Mouse (Mus musculus): Measurements from ENCODE around the gene Ccl17. TPM values are rescaled to one million over a fixed set of nuclear protein-coding genes. Genes with fewer than 3 reads are reported as not detected.

Gene Ccl17
- polyA plus RNA-seq (2016; fragmentation: Nextera tagmentation; extraction: Ambion mirVana) = not detected in 2 replicates

- H3K36me3 ChIP-seq (replicated peaks) = no peaks in the 10 kb centered on the region
- H3K4me3 ChIP-seq = no peak within 1 kb of the TSS
- DNase-seq (ENCODE audit: extremely low spot score, low spot score) = no peak
- H3K9me3 ChIP-seq = no peaks in the 10 kb centered on the region
- no peak within 1 kb of the TSS for H3K27ac ChIP-seq
- 71% methylated on average over 3 of the region's 3 CpGs for whole genome bisulfite sequencing
- peaks cover 14% of the 10 kb centered on the region for H3K4me1 ChIP-seq
- no peaks in the 10 kb centered on the region for H3K27me3 ChIP-seq (ENCODE audit: poor library complexity, severe bottlenecking)
Measured at GRCm38 (mm10) chr8:94810153-94810552, at the start of gene Ccl17. Ccl17 (plus strand) TSS chr8:94810453.

- Histone ChIP-seq H3K27me3 (ENCODE audit: poor library complexity, severe bottlenecking) (peaks cover 32% of the 10 kb centered on the region), H3K4me1 (peaks cover 19% of the 10 kb centered on the region), H3K27ac (no peak overlapping the region), H3K36me3 (replicated peaks) (no peaks in the 10 kb centered on the region), H3K4me3 (no peak overlapping the region), H3K9me3 (no peaks in the 10 kb centered on the region)
- DNase-seq (ENCODE audit: extremely low spot score, low spot score) = no peak
- WGBS = 84% methylated on average over 9 of the region's 9 CpGs
Measured at GRCm38 (mm10) chr8:94767035-94767434, 43.2 kb upstream of the Ccl17 start.

- Histone ChIP-seq H3K9me3 (no peaks in the 10 kb centered on the region), H3K36me3 (replicated peaks) (no peaks in the 10 kb centered on the region), H3K27me3 (ENCODE audit: poor library complexity, severe bottlenecking) (peaks cover 64% of the 10 kb centered on the region), H3K4me1 (peaks cover 45% of the 10 kb centered on the region), H3K27ac (no peak overlapping the region), H3K4me3 (no peak overlapping the region)
- DNase-seq (ENCODE audit: extremely low spot score, low spot score) = no peak
- WGBS = 75% methylated on average over 6 of the region's 6 CpGs
Measured at GRCm38 (mm10) chr8:94770945-94771344, 39.3 kb upstream of the Ccl17 start.

- peak; percentile 82 for DNase-seq (ENCODE audit: extremely low spot score, low spot score)
- WGBS = 1% methylated on average over 38 of the region's 38 CpGs
- no peaks in the 10 kb centered on the region for H3K36me3 ChIP-seq (replicated peaks)
- peak within 1 kb of the TSS; percentile 86 for H3K27ac ChIP-seq
- H3K27me3 ChIP-seq (ENCODE audit: poor library complexity, severe bottlenecking) = peaks cover 64% of the 10 kb centered on the region
- H3K9me3 ChIP-seq = no peaks in the 10 kb centered on the region
- H3K4me1 ChIP-seq = peaks cover 35% of the 10 kb centered on the region
- peak within 1 kb of the TSS; percentile 66 for H3K4me3 ChIP-seq
Measured at GRCm38 (mm10) chr8:94771941-94772670, 38.1 kb upstream of the Ccl17 start, which contains the start of gene Cx3cl1. Cx3cl1 (plus strand) TSS chr8:94772009.

- H3K9me3 ChIP-seq = no peaks in the 10 kb centered on the region
- H3K27ac ChIP-seq = no peak overlapping the region
- no peaks in the 10 kb centered on the region for H3K36me3 ChIP-seq (replicated peaks)
- peaks cover 64% of the 10 kb centered on the region for H3K27me3 ChIP-seq (ENCODE audit: poor library complexity, severe bottlenecking)
- peaks cover 39% of the 10 kb centered on the region for H3K4me1 ChIP-seq
- WGBS = 42% methylated on average over 6 of the region's 6 CpGs
- peak overlapping the region; percentile 66 for H3K4me3 ChIP-seq
- no peak for DNase-seq (ENCODE audit: extremely low spot score, low spot score)
Measured at GRCm38 (mm10) chr8:94773048-94773447, 37.2 kb upstream of the Ccl17 start.

GRCm38 (mm10) chr8:94773700-94774171 lies 36.5 kb upstream of the Ccl17 start:
- Histone ChIP-seq H3K27ac (no peak overlapping the region; the same call in 1 of the 2 replicates), H3K4me3 (peak overlapping the region; percentile 66), H3K27me3 (ENCODE audit: poor library complexity, severe bottlenecking) (peaks cover 64% of the 10 kb centered on the region), H3K36me3 (replicated peaks) (no peaks in the 10 kb centered on the region), H3K9me3 (no peaks in the 10 kb centered on the region), H3K4me1 (peaks cover 46% of the 10 kb centered on the region)
- no peak for DNase-seq (ENCODE audit: extremely low spot score, low spot score)
- WGBS = 10% methylated on average over 12 of the region's 12 CpGs

GRCm38 (mm10) chr8:94774601-94775000 lies 35.7 kb upstream of the Ccl17 start:
- peaks cover 53% of the 10 kb centered on the region for H3K4me1 ChIP-seq
- no peaks in the 10 kb centered on the region for H3K9me3 ChIP-seq
- no peak overlapping the region for H3K27ac ChIP-seq
- WGBS = 90% methylated on average over 1 of the region's 1 CpGs
- no peak overlapping the region for H3K4me3 ChIP-seq
- H3K27me3 ChIP-seq (ENCODE audit: poor library complexity, severe bottlenecking) = peaks cover 56% of the 10 kb centered on the region
- DNase-seq (ENCODE audit: extremely low spot score, low spot score) = no peak
- H3K36me3 ChIP-seq (replicated peaks) = peaks cover 2% of the 10 kb centered on the region; the same call in 1 of the 2 replicates

- DNase-seq (ENCODE audit: extremely low spot score, low spot score) = no peak
- WGBS = 96% methylated on average over 2 of the region's 2 CpGs
- Histone ChIP-seq H3K36me3 (replicated peaks) (peaks cover 11% of the 10 kb centered on the region; the same call in 1 of the 2 replicates), H3K4me1 (peaks cover 59% of the 10 kb centered on the region), H3K27me3 (ENCODE audit: poor library complexity, severe bottlenecking) (peaks cover 39% of the 10 kb centered on the region), H3K9me3 (no peaks in the 10 kb centered on the region), H3K27ac (no peak overlapping the region), H3K4me3 (no peak overlapping the region)
Measured at GRCm38 (mm10) chr8:94776346-94776745, 33.9 kb upstream of the Ccl17 start.

- Histone ChIP-seq H3K27me3 (ENCODE audit: poor library complexity, severe bottlenecking) (peaks cover 22% of the 10 kb centered on the region), H3K36me3 (replicated peaks) (peaks cover 11% of the 10 kb centered on the region; the same call in 1 of the 2 replicates), H3K4me1 (peaks cover 51% of the 10 kb centered on the region), H3K4me3 (no peak overlapping the region), H3K27ac (peak overlapping the region; percentile 62; the same call in 1 of the 2 replicates), H3K9me3 (no peaks in the 10 kb centered on the region)
- no peak for DNase-seq (ENCODE audit: extremely low spot score, low spot score)
- WGBS = 82% methylated on average over 10 of the region's 10 CpGs
Measured at GRCm38 (mm10) chr8:94778036-94778435, 32.2 kb upstream of the Ccl17 start.

- 74% methylated on average over 5 of the region's 5 CpGs for WGBS
Measured at GRCm38 (mm10) chr8:94778473-94778872, 31.8 kb upstream of the Ccl17 start.

GRCm38 (mm10) chr8:94778895-94779533 lies 31.2 kb upstream of the Ccl17 start:
- Histone ChIP-seq H3K27ac (peak overlapping the region; percentile 62), H3K4me1 (peaks cover 42% of the 10 kb centered on the region), H3K9me3 (no peaks in the 10 kb centered on the region), H3K27me3 (ENCODE audit: poor library complexity, severe bottlenecking) (peaks cover 12% of the 10 kb centered on the region), H3K4me3 (no peak overlapping the region), H3K36me3 (replicated peaks) (peaks cover 11% of the 10 kb centered on the region; the same call in 1 of the 2 replicates)
- no peak for DNase-seq (ENCODE audit: extremely low spot score, low spot score)
- WGBS = 83% methylated on average over 10 of the region's 10 CpGs

More at GRCm38 (mm10) chr8:94778473-94778872, 31.8 kb upstream of the Ccl17 start:
- Histone ChIP-seq H3K4me3 (no peak overlapping the region), H3K27me3 (ENCODE audit: poor library complexity, severe bottlenecking) (peaks cover 17% of the 10 kb centered on the region), H3K27ac (peak overlapping the region; percentile 62), H3K9me3 (no peaks in the 10 kb centered on the region), H3K36me3 (replicated peaks) (peaks cover 11% of the 10 kb centered on the region; the same call in 1 of the 2 replicates), H3K4me1 (peaks cover 47% of the 10 kb centered on the region)
- DNase-seq (ENCODE audit: extremely low spot score, low spot score) = no peak

GRCm38 (mm10) chr8:94779534-94780294 lies 30.5 kb upstream of the Ccl17 start:
- no peak overlapping the region for H3K4me3 ChIP-seq
- H3K27ac ChIP-seq = no peak overlapping the region
- no peaks in the 10 kb centered on the region for H3K9me3 ChIP-seq
- 93% methylated on average over 16 of the region's 16 CpGs for WGBS
- peaks cover 11% of the 10 kb centered on the region; the same call in 1 of the 2 replicates for H3K36me3 ChIP-seq (replicated peaks)
- DNase-seq (ENCODE audit: extremely low spot score, low spot score) = no peak
- peaks cover 5% of the 10 kb centered on the region for H3K27me3 ChIP-seq (ENCODE audit: poor library complexity, severe bottlenecking)
- H3K4me1 ChIP-seq = peaks cover 35% of the 10 kb centered on the region
